Mouse (Mus musculus) cerebellum, adult 2 months (tissue): ENCODE results near the gene Fam19a5. TPM values are rescaled to one million over a fixed set of nuclear protein-coding genes. Genes with fewer than 3 reads are reported as not detected.
A peak's percentile ranks its signal among the peaks of the same experiment; 100 is the strongest.

Experiments
- DNase-seq, 2 experiments: peaks; one replicate each; pipeline ENCODE4 v3.0.0; 2021
- H3K27ac ChIP-seq: fragments of 200-500 bp; 2 replicates; pipeline ENCODE4 v1.5.1; 2012; ENCODE audit warnings: low read length, control low read depth, inconsistent platforms; ENCODE audit not compliant: insufficient read depth
- H3K27me3 ChIP-seq: fragments of 200-500 bp; 2 replicates; pipeline ENCODE4 v1.6.1; 2012; ENCODE audit warnings: inconsistent platforms, mild to moderate bottlenecking, low read length, moderate library complexity; ENCODE audit not compliant: control insufficient read depth, insufficient read depth
- H3K4me1 ChIP-seq: fragments of 200-500 bp; 2 replicates; pipeline ENCODE4 v1.6.1; 2011; ENCODE audit warnings: low read length; ENCODE audit not compliant: control insufficient read depth, insufficient read depth
- H3K4me3 ChIP-seq: fragments of 200-500 bp; replicated peaks from 2 replicates; pipeline ENCODE3; 2011; ENCODE audit warnings: mild to moderate bottlenecking, low read depth, low read length, control low read depth; ENCODE audit not compliant: insufficient read depth
- CTCF ChIP-seq: fragments of 200-500 bp; IDR thresholded peaks from 2 replicates; pipeline ENCODE4 v1.5.1; 2011; ENCODE audit warnings: low read depth, mild to moderate bottlenecking, control low read depth, low read length, moderate library complexity, borderline replicate concordance; ENCODE audit not compliant: insufficient read depth
- POLR2A ChIP-seq: fragments of 200-500 bp; IDR thresholded peaks from 2 replicates; pipeline ENCODE4 v1.6.1; 2011; ENCODE audit warnings: low read length, control low read depth, borderline replicate concordance; ENCODE audit not compliant: insufficient read depth
- WGBS: fragments of 180-500 bp; shearing (Covaris S2); methylation state at CpG from one replicate; pipeline ENCODE4 v1.1.7; 2018; 5-methylcytosine and 5-hydroxymethylcytosine counted together
- polyA plus RNA-seq: library from polyadenylated mRNA; depleted of rRNA; stranded (reverse); fragments of >200 nt; gene quantifications from 2 replicates; pipeline ENCODE4 v1.2.3, GENCODE M21; 2012

The Fam19a5 gene
- polyA plus RNA-seq, 1 experiment: 101 TPM

- TF ChIP-seq POLR2A: no peak
- no peak for TF ChIP-seq CTCF
- 44% methylated on average over 5 of the region's 5 CpGs for WGBS
- peak in 1 of 2 experiments; percentile 54 for DNase-seq
- peaks cover 64% of the 10 kb centered on the region for H3K4me1 ChIP-seq
- no peaks in the 10 kb centered on the region for H3K27me3 ChIP-seq
- H3K27ac ChIP-seq: no peak overlapping the region
- H3K4me3 ChIP-seq: no peak overlapping the region
Observed at GRCm38 (mm10) chr15:87564331-87564730, 20.2 kb downstream of the Fam19a5 start.

- peak; percentile 78 to 86 for DNase-seq
- peaks cover 77% of the 10 kb centered on the region for H3K4me1 ChIP-seq
- WGBS: 10% methylated on average over 10 of the region's 11 CpGs
- no peak overlapping the region for H3K4me3 ChIP-seq
- TF ChIP-seq POLR2A (no peak), CTCF (no peak)
- H3K27ac ChIP-seq: peak overlapping the region; percentile 72
- H3K27me3 ChIP-seq: no peaks in the 10 kb centered on the region
Observed at GRCm38 (mm10) chr15:87566040-87566929, 22.2 kb downstream of the Fam19a5 start.

- no peaks in the 10 kb centered on the region for H3K27me3 ChIP-seq
- no peak for DNase-seq
- H3K4me1 ChIP-seq: peaks cover 59% of the 10 kb centered on the region
- WGBS: 68% methylated on average over 11 of the region's 11 CpGs
- no peak overlapping the region for H3K4me3 ChIP-seq
- no peak for TF ChIP-seq POLR2A
- no peak for TF ChIP-seq CTCF
- no peak overlapping the region for H3K27ac ChIP-seq
Observed at GRCm38 (mm10) chr15:87570182-87570581, 26.1 kb downstream of the Fam19a5 start.

GRCm38 (mm10) chr15:87579861-87580260 lies 35.8 kb downstream of the Fam19a5 start:
- Histone ChIP-seq H3K4me1 (peaks cover 39% of the 10 kb centered on the region), H3K4me3 (no peak overlapping the region), H3K27ac (no peak overlapping the region), H3K27me3 (no peaks in the 10 kb centered on the region)
- TF ChIP-seq POLR2A (no peak), CTCF (no peak)
- 88% methylated on average over 5 of the region's 5 CpGs for WGBS
- DNase-seq: no peak

GRCm38 (mm10) chr15:87583921-87584621 lies 40.0 kb downstream of the Fam19a5 start:
- WGBS: 22% methylated on average over 26 of the region's 26 CpGs
- no peak for TF ChIP-seq POLR2A
- TF ChIP-seq CTCF: no peak
- Histone ChIP-seq H3K4me1 (peaks cover 27% of the 10 kb centered on the region), H3K4me3 (no peak overlapping the region), H3K27ac (no peak overlapping the region), H3K27me3 (no peaks in the 10 kb centered on the region)
- DNase-seq: peak; percentile 33 to 42

GRCm38 (mm10) chr15:87590975-87591374 lies 46.9 kb downstream of the Fam19a5 start:
- no peak overlapping the region for H3K27ac ChIP-seq
- WGBS: 75% methylated on average over 10 of the region's 10 CpGs
- DNase-seq: no peak
- H3K4me1 ChIP-seq: peaks cover 18% of the 10 kb centered on the region
- no peaks in the 10 kb centered on the region for H3K27me3 ChIP-seq
- no peak for TF ChIP-seq POLR2A
- no peak for TF ChIP-seq CTCF
- no peak overlapping the region for H3K4me3 ChIP-seq

- TF ChIP-seq CTCF (no peak), POLR2A (no peak)
- DNase-seq: peak; percentile 69 to 76
- H3K4me1 ChIP-seq: peaks cover 43% of the 10 kb centered on the region
- no peak overlapping the region for H3K4me3 ChIP-seq
- no peak overlapping the region for H3K27ac ChIP-seq
- 15% methylated on average over 8 of the region's 8 CpGs for WGBS
- H3K27me3 ChIP-seq: no peaks in the 10 kb centered on the region
Observed at GRCm38 (mm10) chr15:87596731-87597130, 52.6 kb downstream of the Fam19a5 start.

- no peak overlapping the region for H3K4me3 ChIP-seq
- DNase-seq: peak; percentile 67 to 85
- TF ChIP-seq POLR2A (no peak), CTCF (no peak)
- H3K4me1 ChIP-seq: peaks cover 48% of the 10 kb centered on the region
- no peaks in the 10 kb centered on the region for H3K27me3 ChIP-seq
- WGBS: 11% methylated on average over 4 of the region's 4 CpGs
- H3K27ac ChIP-seq: no peak overlapping the region
Observed at GRCm38 (mm10) chr15:87597149-87597548, 53.0 kb downstream of the Fam19a5 start.
